Mouse (Mus musculus) adrenal gland, adult (tissue): Measurements from ENCODE around the gene Kif26b.

ENCODE experiments used
- DNase-seq, 2 experiments: peaks; one replicate each; pipeline ENCODE4 v3.0.0; 2022 to 2023; ENCODE audit warnings: low spot score in 1 of 2; ENCODE audit not compliant: inconsistent age in 2 of 2

The Kif26b gene

DNA sequence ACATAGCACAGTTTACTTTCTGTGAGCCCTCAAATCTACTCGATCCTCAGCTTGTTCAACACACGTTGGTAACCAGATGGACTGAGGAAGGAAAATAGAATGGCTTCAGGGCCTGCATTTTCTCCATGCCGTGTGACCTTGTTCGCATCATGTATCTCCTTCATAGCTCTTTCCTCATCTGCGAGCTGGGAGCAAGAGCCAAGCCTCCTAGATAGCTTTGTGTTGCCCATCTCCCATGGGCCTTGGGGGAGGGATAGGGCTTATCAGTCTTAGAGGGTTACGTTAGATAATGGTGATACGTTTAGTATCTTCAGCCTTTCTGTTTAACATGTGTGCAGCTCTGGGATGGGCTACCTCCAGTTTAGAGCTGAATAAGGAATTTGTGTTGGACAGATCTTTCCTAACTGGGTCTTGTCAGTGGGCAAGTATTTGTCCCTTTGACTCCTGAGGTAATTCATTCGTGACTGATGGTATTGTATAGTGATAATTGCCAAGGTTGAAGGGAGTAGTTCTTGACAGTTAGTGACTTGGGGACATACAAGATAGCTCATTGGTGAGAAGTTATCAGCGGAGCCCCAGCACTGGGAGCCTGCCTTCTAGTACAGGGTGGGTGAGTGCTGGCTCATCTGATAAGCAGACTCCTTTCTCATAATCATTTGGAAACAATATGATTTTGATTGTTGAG, 183.4 kb downstream of the Kif26b start:
- DNase-seq = no peak

DNA sequence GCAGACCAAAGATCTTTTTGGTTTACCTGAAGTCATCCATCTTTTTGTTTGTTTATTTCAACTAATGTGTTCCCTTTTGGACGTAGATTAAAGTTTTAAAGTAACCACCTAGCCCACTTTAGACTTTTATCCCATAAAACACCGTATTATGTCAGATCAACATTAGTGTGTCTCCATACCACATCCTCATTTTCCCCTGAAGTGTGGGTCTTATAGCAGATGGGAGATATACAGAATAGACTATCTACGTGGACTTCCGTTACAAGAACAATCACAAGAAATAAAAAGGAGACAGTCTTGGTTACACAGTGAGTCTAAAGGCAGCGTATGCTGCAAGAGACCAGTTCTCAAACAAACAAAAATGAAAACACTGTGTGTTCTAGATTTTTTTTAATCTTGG, 185.3 kb downstream of the Kif26b start:
- no peak for DNase-seq

DNA sequence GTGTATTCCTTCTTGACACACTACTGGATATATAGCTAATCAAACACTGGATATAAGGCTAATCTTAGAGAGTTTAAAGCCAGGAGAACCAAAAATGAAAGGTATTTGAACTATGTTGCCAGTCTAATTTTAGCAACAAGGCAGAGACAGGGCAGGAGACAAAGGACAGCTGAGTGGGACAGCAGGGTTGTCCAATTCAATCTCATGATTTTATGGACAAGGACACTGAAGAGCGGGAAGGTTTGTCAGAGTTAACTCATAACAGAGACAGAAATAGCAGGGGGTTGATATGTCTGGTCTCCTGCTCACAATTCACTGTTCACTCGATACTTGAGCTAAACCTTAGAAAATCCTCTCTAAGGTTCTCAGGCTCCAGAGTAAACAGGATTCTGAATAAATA, 187.5 kb downstream of the Kif26b start:
- DNase-seq = no peak

DNA sequence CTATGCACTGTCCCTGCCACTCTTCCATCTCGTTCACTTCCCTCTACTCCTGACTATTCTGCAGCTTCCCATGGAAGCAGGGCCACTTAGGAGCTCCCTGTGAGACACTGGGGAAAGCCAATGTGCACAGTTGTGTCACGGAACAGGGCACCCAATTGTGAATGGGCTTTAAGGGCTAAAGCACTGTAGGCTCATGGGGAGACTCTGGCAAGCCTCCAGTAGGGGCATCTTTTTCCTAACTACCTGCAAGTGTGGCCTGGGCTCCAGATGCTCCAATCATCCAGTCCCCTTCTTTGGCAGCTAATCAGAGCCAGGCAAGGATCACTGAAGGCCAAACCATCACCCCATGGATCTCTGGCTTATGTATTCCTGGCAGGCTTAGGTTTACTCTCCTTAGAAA, 191.9 kb downstream of the Kif26b start:
- DNase-seq = no peak

DNA sequence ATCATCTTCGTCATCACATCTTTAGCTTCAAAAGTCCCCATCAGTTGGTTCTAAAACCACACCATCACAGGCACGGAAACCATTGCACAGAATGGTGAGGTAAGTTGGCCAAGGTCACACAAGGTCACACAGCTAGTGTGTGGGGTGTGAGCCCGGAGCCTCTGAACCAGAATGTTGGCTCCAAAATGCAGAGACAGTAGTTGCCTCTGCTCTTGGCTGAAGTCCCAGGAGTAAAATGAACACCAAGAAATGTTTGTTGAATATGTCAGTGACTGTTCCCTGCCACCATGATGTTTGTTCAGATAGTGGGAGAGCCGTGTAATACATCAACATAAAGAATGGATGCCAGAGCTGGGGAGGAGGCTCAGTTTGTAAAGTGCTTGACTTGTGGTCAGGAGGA, 193.9 kb downstream of the Kif26b start:
- DNase-seq = no peak

DNA sequence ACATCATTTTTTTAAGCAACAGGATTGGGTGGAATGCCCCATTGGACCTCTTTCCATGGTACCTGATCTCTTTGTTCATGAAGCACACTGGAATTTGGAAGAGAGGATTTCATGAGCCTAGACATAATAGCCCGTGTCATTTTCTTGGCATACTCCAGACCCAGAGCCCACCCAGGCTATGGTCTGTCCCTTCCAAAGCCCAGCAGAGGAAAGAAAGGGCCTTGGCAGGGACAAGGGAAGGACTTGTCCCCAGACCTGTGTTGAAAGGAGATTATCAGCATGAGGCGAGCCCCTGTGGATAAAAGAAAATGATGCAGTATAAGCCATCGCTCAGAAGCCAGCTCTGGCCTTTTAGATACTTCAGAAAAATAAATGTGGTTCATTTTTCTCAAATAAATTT, 196.6 kb downstream of the Kif26b start:
- no peak for DNase-seq

DNA sequence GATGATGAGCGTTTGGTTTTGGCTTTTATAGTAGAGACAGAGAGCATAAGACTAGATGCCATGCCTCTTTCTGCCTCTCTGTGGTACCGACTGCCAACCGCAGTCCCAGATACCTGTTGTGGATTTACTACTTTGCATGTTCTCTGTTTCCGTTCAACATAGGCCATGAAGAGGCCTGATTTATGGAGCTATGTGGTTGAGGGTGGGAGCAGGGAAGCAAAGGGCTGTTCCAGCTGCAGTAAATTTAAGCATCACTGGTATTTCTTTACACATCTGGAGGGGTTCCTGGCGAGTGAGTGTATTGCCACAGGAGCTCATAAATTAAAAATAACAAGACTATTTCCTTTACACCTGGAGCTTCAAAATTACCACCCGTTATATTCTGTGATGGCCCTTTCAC, 199.3 kb downstream of the Kif26b start:
- no peak for DNase-seq

DNA sequence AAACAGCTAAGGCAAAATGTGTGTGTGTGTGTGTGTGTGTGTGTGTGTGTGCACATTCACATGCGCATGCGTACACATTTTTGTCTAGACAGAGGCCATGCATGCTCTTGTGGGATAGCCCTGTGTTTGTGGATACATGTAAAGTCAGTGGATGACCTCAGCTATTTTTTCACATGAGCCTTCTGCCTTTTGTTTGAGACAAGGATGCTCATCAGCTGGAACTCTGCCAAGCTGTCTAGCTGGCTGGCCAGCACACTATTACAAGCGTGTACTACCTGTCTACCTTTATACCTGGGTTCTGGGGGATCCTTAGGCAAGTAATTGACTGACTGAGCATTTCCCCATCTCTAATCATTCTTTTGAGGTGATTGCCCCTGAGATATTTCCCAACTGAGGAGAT, 201.3 kb downstream of the Kif26b start:
- DNase-seq = no peak

DNA sequence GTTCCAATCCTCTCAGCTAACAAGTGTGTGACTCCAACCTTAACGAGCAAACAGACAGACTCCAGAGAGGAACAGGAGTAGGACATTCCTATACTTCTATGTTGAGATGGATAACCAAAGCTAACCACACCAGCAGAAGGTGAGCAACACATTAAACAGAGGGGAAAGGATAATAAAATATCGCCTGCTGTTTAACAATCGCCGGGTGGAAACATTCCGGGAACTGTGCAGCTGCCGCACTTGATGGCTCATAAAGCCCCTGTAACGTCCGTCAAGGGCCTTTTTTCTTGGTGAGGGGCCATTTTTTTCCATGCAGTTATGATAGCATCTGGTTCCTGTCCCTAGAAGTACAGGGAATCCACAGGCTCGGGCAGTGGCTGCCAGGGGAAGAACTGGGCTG, 204.1 kb downstream of the Kif26b start:
- DNase-seq = no peak

DNA sequence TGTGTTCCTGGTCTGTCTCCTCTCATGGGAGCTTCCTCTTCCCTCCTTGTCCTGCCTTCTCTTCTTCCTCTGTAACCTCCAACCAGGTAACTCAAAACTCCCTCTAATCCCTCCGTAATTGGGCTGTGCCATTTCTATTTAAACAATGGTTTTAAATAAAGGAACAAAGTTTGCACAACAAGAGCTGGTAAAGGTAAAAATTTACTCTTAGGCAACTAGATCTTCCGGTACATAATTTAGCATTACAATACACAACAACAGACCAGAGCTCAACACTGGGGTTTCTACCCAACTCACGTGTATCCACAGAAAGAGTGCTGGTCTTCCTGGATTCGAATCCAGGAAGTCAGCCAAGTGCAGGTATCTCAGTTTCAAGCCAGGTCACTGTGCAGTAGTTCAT, 205.7 kb downstream of the Kif26b start:
- DNase-seq = no peak

DNA sequence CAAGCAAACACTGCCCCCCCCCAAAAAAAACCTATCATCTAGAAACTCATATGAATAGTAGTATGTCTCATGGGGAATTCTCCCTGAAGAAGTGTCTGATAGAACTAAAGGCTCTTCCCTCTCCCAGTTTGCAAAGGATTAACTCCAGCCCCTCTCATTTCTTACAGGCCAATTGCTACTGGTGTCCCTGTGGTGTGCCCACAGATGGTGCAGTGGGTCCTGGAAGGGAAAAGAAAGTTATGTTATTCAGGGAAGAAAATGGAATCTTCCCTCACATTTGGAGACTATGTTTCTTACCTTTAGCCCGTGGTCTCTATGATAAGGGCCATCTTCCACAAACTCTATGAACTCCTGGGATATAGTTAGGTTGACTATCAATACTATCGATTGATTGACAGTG, 208.0 kb downstream of the Kif26b start:
- no peak for DNase-seq

DNA sequence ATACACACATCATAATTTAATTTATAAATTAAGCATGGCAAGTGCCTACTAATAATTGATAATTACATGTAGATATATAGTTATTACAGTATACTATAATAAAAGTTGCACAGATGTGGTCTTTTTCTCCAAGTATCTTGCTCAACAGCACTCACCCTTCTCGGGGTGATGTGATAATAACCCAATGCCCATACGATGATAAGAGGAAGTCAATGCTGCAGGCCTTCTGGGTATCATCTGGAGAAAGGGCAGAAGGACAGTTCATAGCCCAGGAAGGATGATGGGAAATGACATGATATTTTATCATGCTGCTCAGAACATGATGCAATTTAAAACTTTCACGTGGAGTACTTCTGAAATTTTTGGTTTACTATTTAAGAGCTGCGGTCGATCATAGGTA, 214.9 kb downstream of the Kif26b start:
- no peak for DNase-seq

DNA sequence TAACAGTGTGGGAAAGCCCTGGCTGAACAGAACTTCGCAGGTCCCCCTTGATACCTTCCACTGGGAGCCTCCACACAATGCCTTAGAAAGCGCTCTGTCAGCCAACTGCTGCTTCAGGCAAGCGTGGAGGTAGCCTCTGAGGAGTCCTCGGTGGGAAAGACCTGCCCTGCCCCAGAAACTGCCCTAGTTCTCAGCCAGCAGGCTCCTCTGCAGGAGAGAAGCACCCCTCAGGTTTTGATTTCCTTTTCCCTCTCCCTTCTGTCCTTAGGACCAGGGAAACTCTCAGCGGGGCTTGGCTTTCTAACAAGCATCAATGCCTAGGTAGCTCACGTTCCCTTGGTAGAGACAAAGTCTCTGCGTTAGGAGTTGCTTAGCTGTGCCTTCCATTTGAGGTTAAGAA, 215.6 kb downstream of the Kif26b start:
- no peak for DNase-seq

DNA sequence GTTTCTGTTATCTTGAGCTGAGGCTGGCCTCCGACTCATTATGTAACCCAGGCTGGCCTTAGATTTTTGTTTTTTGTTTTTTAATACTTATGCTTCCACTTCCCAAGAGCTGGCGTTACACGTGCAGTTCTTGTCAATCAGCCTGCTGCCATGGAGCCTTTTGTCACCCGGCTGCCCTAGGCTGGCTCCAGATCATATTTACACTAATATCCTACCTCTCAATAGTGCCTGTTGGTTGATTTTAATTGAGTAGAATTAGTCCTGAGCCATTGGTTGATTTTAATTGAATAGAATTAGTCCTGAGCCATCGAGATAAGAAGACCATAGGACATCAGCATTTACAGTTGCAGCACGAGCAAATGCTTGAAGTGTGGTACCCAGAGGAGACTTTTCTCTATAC, 216.0 kb downstream of the Kif26b start:
- no peak for DNase-seq

DNA sequence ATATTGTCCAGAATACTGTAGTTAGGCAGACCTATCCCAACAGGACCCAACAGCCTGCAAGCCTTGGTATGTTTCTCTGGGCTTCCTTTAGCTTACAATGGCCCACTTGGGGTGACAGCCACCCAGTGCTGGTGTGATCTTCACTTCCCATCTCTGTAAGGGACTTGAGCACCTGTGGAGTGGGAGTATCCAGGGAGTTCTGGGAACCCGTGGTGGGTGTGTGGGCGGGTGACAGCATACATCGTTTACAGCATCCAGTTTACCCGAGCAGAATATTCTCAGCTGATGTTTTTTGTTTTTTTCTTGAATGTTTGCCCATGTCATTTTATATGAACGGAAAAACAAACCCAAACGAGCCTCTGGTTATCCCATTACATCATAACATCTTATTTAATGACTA, 216.5 kb downstream of the Kif26b start:
- DNase-seq = no peak

DNA sequence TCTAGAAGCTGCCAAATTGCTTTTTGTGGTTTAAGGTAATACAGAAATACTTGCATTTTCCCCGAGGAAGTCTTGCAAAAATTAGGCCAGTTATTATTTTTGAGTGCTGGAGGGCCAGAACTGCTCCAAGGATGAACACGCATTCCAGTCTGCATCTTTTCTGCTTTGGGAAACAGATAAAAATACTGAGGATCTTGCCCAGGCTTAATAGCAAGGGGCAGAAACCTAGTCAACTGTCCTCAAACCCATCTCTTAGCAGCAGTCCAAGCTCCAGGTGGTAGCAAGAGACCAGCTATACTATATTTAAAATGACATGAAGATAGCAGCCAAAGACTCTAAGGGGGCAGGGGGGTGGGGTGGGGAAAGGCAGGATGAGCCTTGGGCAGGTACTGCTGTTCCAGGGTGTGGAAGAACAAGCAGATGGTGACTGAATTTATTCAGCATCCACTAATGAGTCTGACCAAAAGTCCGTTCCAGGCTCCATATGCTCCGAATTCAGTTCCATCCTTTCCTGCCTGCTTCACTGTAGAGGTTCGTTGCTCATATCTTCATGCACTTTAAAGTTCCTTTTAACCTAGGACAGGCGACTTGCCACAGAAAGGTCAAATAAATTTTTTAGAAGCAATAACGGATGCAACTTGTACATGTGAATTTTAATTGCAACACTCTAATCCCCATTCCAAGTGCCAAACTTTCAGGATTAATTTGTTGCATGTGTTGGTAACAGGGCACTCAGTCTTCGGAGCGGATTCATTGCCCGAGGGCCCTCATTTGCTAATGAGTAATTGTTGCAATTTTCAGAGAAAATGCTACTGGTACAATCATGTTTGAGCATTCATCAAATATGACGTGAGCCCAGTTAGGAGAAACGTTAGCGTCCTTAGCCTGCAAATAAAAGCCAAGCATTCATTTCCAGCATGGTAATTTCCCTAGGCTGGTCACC, 218.6 kb downstream of the Kif26b start:
- no peak for DNase-seq

DNA sequence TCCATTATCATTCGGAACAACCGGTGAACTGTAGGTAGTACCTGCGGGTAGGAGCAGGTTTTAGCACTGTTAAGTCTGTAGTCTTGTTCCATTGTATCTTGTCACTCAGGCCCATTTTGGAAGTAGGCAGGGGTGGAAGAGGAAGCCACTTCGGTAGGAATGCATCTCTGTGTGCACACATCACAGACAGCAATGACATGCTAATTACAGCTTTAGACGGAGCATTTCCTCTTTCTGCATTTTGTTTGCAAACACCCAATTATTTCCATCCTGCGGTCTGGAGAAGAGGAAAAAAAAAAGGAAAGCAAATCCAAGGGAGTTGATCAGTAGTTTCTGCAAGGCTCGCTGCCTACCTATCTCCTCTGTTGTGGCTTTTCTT, 219.3 kb downstream of the Kif26b start:
- no peak for DNase-seq

DNA sequence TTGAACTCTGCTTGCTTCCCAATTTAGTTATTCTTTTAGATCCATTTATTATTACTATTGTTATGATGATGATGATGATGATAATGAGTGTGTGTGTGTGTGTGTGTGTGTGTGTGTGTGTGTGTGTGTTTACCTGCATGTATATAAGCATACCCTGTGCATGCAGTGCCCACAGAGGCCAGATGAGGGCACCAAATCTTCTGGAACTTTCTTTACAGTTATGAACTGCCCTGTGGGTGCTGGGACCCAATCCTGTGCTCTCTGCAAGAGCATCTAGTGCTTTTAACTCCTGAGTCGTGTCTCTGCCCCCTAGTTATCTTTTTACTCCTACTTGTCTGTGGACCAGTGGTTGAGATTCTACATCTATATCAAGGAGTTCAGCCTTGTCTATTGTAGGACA, 219.7 kb downstream of the Kif26b start:
- no peak for DNase-seq

DNA sequence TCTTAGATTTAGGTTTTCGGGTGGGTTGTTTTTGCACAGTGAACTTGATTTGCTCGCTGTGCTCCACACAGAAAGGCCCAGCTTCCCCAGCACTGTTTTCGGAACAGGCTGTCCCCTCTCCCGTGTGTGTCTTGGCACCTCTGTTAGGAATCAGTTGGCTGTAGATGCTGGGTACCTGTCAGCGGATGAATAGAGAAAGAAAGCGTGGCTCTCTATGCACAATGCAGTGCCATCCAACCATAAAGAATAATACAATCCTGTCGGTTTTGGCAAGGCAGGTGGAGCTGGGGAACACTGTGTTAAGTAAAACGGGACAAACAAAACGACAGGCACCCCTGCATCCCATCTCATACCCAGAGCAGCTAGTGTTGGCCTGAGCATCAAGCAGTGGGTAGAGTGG, 220.9 kb downstream of the Kif26b start:
- no peak for DNase-seq

DNA sequence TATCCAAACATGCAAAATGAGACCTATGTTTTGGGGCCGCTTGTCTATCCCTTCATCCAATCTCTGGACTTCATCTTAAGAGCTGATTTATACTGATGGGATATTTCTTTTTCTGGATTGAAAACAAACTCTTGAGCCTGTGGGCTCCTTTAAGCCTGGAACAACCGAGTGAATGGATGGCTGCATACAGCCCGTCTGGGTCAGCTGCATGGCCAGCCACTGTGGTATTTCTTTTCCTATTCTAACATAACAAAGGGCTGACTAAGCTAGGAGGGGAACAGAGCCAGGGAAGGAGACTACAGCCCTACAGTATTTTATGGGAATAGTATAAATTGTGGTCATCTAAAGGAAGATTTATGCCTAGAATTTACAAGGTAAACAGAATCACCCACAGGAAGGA, 229.5 kb downstream of the Kif26b start:
- no peak for DNase-seq

DNA sequence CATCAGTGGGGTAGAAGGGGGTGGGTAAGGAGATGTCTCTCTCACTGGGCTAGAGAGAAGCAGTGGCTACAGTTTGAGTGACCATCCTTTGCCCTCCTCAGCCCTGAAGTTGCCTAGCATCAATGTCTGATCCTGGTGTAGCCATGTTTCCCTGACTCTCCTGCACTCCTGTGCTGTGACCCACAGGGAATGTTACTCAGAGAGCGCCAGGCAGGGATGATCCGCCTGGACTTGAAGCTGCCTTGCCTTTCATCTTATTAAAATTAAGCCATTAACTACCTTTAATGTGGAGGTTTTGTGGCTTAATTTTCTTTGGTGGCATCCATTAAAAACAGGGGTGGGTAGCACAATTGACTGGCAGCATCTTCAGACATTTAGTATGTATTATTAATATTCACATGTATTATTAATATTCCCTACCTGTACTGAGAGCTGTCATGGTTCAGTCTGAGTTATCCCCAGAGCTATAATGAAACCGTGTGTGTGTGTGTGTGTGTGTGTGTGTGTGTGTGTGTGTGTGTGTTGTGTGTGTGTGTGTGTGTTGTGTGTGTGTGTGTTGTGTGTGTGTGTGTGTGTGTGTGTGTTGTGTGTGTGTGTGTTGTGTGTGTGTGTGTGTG, 233.3 kb downstream of the Kif26b start:
- no peak for DNase-seq

DNA sequence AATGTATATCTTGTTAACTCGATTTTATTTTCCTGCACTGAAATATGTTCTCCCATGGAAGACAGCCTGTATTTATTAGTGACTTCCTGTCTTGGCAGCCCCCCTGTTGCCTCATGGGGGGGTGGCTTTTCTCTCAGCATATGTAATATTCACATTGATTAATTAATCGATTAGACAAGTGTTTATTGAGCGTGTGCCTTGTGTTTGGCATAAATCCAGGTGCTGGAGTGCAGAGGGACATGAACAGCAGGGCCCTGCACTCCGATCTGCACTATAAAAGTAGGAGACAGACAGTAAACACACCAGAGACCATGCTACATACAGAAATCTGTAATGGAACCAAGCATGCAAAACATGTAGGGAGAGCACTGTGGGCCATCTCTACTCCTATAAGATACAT, 236.0 kb downstream of the Kif26b start:
- no peak for DNase-seq
